Mouse (Mus musculus): ENCODE results near the gene Mcm2. TPM values are rescaled to one million over a fixed set of nuclear protein-coding genes. Genes with fewer than 3 reads are reported as not detected.

Mcm2 gene
- total and polyA plus RNA-seq, 3 experiments: 130 to 148 (median 148) TPM

- Histone ChIP-seq H3K4me2 (ENCODE audit: insufficient read depth, low read depth, poor library complexity, severe bottlenecking) (no peak overlapping the region; the same call in 1 of the 2 replicates), H3K79me2 (replicated peaks; ENCODE audit: control insufficient read depth, extremely low read depth, insufficient read depth, poor library complexity, severe bottlenecking) (no peaks in the 10 kb centered on the region), H3K27ac (ENCODE audit: insufficient read depth, low read depth) (no peak overlapping the region), H3K9me3 (replicated peaks; ENCODE audit: low read length) (no peaks in the 10 kb centered on the region), H3K9ac (ENCODE audit: insufficient read depth, low read depth) (no peak overlapping the region), H3K27me3 (replicated peaks) (no peaks in the 10 kb centered on the region), H3K36me3 (replicated peaks in 1 of 2; ENCODE audit: control insufficient read depth in 1 of 2, insufficient read depth in 1 of 2, low read length in 1 of 2) (no peaks in the 10 kb centered on the region), H3K4me3 (replicated peaks in 1 of 3; ENCODE audit: low read depth in 2 of 3, low read length in 2 of 3, poor library complexity in 1 of 3) (no peak overlapping the region), H3K4me1 (ENCODE audit: control insufficient read depth in 1 of 2, insufficient read depth in 2 of 2) (peaks cover 50 to 81% of the 10 kb centered on the region in 2 experiments)
- dilution Hi-C loops (cut with MboI; ENCODE audit: extremely low pct_ligation_motif_present, extremely low pct_unique_long_range_greater_than_20kb, low sequenced_read_pairs): no loop called here
- DNase-seq (ENCODE audit: extremely low read depth): peak; percentile 81
- in situ Hi-C loops (cut with MboI; ENCODE audit: low pct_ligation_motif_present, low pct_unique_long_range_greater_than_20kb, low sequenced_read_pairs): loop anchor here (5.0 to 10.0 kb wide), 5 partner anchors 32 to 700 kb away; no protein-coding TSS in a partner anchor
- TF ChIP-seq JUND (conservative IDR thresholded peaks at IDR 0.05; ENCODE audit: low read depth, low read length) (no peak), MAX (IDR thresholded peaks at IDR 0.05; ENCODE audit: low read length) (0 out of 2 replicates have a peak, but pooled peaks have one; percentile 17), POLR2A (IDR thresholded peaks at IDR 0.05; ENCODE audit: low read depth, low read length) (no peak), ELF1 (IDR thresholded peaks at IDR 0.05; ENCODE audit: low read depth, low read length) (0 out of 2 replicates have a peak, but pooled peaks have one; percentile 27), ETS1 (conservative IDR thresholded peaks at IDR 0.05; ENCODE audit: low read depth, low read length) (peak; percentile 64), TBP (conservative IDR thresholded peaks at IDR 0.05; ENCODE audit: low read depth, low read length) (no peak), RCOR1 (conservative IDR thresholded peaks at IDR 0.05; ENCODE audit: low read depth, low read length) (no peak), BHLHE40 (IDR thresholded peaks at IDR 0.05; ENCODE audit: low read depth, low read length) (peak; percentile 72)
These were observed 36.2 kb upstream of the Mcm2 start for GRCm38 (mm10) chr6:88934816-88935215.

DNA sequence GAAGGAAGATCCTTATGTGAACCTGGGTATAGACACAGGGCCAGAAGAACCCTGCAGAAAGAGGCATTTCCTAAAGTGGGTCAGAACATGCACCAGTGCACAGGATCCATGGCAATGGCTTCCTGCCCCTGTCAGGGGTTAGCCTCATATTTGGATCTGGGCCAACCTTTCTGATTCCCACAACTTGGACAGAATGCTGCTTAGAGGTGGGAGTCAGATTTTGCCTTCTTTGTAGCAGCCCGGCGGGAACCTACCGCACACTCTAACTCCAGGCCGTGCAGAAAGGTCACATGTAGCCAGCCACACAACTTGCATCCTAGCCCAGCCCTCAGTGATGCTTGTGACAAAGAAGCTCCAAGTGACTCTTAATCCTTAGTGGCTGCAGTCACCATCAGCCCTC is 35.6 kb upstream of the Mcm2 start:
- Histone ChIP-seq H3K27me3 (replicated peaks) (no peaks in the 10 kb centered on the region), H3K9ac (ENCODE audit: insufficient read depth, low read depth) (no peak overlapping the region), H3K36me3 (replicated peaks in 1 of 2; ENCODE audit: control insufficient read depth in 1 of 2, insufficient read depth in 1 of 2, low read length in 1 of 2) (no peaks in the 10 kb centered on the region), H3K4me1 (ENCODE audit: control insufficient read depth in 1 of 2, insufficient read depth in 2 of 2) (peaks cover 44 to 77% of the 10 kb centered on the region in 2 experiments), H3K27ac (ENCODE audit: insufficient read depth, low read depth) (no peak overlapping the region), H3K9me3 (replicated peaks; ENCODE audit: low read length) (no peaks in the 10 kb centered on the region), H3K4me3 (replicated peaks in 1 of 3; ENCODE audit: low read depth in 2 of 3, low read length in 2 of 3, poor library complexity in 1 of 3) (no peak overlapping the region), H3K4me2 (ENCODE audit: insufficient read depth, low read depth, poor library complexity, severe bottlenecking) (no peak overlapping the region), H3K79me2 (replicated peaks; ENCODE audit: control insufficient read depth, extremely low read depth, insufficient read depth, poor library complexity, severe bottlenecking) (no peaks in the 10 kb centered on the region)
- no peak for DNase-seq (ENCODE audit: extremely low read depth)
- dilution Hi-C loops (cut with MboI; ENCODE audit: extremely low pct_ligation_motif_present, extremely low pct_unique_long_range_greater_than_20kb, low sequenced_read_pairs): no loop called here
- TF ChIP-seq TBP (conservative IDR thresholded peaks at IDR 0.05; ENCODE audit: low read depth, low read length): no peak
- no peak for TF ChIP-seq KAT2A (IDR thresholded peaks at IDR 0.05; ENCODE audit: insufficient replicate concordance, low read length)
- no peak for TF ChIP-seq E2F4 (IDR thresholded peaks at IDR 0.05; ENCODE audit: insufficient replicate concordance, low read depth, low read length)
- no peak for TF ChIP-seq EP300 (IDR thresholded peaks at IDR 0.05; ENCODE audit: low read length)
- TF ChIP-seq CHD2 (IDR thresholded peaks at IDR 0.05; ENCODE audit: low read length): no peak
- no peak for TF ChIP-seq MEF2A (IDR thresholded peaks at IDR 0.05; ENCODE audit: borderline replicate concordance, low read depth, low read length)
- TF ChIP-seq CHD1 (IDR thresholded peaks at IDR 0.05; ENCODE audit: low read depth, low read length): no peak
- TF ChIP-seq ZKSCAN1 (IDR thresholded peaks at IDR 0.05; ENCODE audit: borderline replicate concordance, low read depth, low read length): no peak
- no peak for TF ChIP-seq USF2 (conservative IDR thresholded peaks at IDR 0.05; ENCODE audit: low read depth, low read length)
- no peak for TF ChIP-seq MYC (IDR thresholded peaks at IDR 0.05; ENCODE audit: low read depth, low read length)
- no peak for TF ChIP-seq NELFE (IDR thresholded peaks at IDR 0.05; ENCODE audit: low read depth, low read length)
- TF ChIP-seq USF1 (IDR thresholded peaks at IDR 0.05; ENCODE audit: low read depth, low read length): no peak
- TF ChIP-seq SIN3A (IDR thresholded peaks at IDR 0.05; ENCODE audit: low read length): no peak
- TF ChIP-seq MXI1 (IDR thresholded peaks at IDR 0.05; ENCODE audit: low read depth, low read length): no peak
- no peak for TF ChIP-seq JUN (IDR thresholded peaks at IDR 0.05; ENCODE audit: insufficient read depth, low read depth, low read length)
- TF ChIP-seq ETS1 (conservative IDR thresholded peaks at IDR 0.05; ENCODE audit: low read depth, low read length): no peak
- TF ChIP-seq CTCF (conservative IDR thresholded peaks at IDR 0.05 in 1 of 2, IDR thresholded peaks at IDR 0.05 in 1 of 2; ENCODE audit: low read depth in 2 of 2, low read length in 2 of 2): no peak
- in situ Hi-C loops (cut with MboI; ENCODE audit: low pct_ligation_motif_present, low pct_unique_long_range_greater_than_20kb, low sequenced_read_pairs): loop anchor here (5.0 to 10.0 kb wide), 5 partner anchors 33 to 701 kb away; no protein-coding TSS in a partner anchor
